Mouse (Mus musculus): ENCODE measurements around the gene Acat2.

DNA sequence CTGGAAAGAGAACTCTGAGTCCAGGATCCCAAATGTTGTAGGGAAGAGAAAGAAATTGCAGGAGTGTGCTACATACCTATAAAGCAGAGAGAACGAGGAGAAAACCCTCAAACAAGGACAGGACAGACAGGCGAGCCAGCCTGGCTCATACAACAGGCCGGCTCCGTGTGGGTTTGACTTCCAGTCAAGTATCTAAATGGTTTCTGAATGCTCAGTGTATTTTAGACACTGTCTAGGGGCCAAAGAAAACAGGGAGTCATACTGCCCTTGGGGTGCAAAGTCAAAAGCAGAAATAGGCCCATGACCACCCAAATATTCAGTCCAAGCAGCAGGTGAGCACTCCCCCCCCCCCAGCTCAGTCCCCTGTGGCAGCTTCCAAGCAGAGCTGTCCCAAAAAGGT, 54.7 kb downstream of the Acat2 start:
- no peak for TF ChIP-seq CTCF (IDR thresholded peaks at IDR 0.05; ENCODE audit: extremely low read depth, insufficient read length, insufficient replicate concordance, low read depth, low read length)
- TF ChIP-seq POLR2A (IDR thresholded peaks at IDR 0.05; ENCODE audit: low read depth, low read length) = no peak
